Mouse (Mus musculus) midbrain, embryonic 16.5 days (tissue): Measurements from ENCODE around the gene Kcns3. TPM values are rescaled to one million over a fixed set of nuclear protein-coding genes. Genes with fewer than 3 reads are reported as not detected.

Experiments used
- polyA plus RNA-seq: library from polyadenylated mRNA; unstranded; fragments of >200 nt; fragmentation: Nextera tagmentation; extraction: Ambion mirVana; gene quantifications from 2 replicates; pipeline ENCODE4 v1.2.1, GENCODE M21; 2015

Kcns3 gene
- polyA plus RNA-seq, 1 experiment from 2014 or later: 0.33 TPM

Other genes starting within 250 kb of the Kcns3 start
- gene Msgn1, start 57.9 kb upstream of the Kcns3 start, polyA plus RNA-seq: not detected in 2 replicates
- 1.2 and 1.6 TPM in 2 replicates for gene Gen1, start 114.7 kb upstream of the Kcns3 start, polyA plus RNA-seq
- gene Smc6, start 114.8 kb upstream of the Kcns3 start, polyA plus RNA-seq: 97.1 and 111 TPM in 2 replicates